Mouse (Mus musculus): ENCODE measurements at regions not wholly inside any gene's neighbourhood (a gene's known extent, or its start where the extent isn't known, plus 50 kb on each side); places are given as distances from the start of the nearest gene placed in this dataset.

GRCm38 (mm10) chr15:88373923-88374322 is 226.2 kb upstream of the Zdhhc25 start:
- no peak for DNase-seq (ENCODE audit: low spot score)

- DNase-seq (ENCODE audit: low spot score), result no peak
Measured at GRCm38 (mm10) chr15:88379342-88379741, 220.8 kb upstream of the Zdhhc25 start.

- peak; percentile 46 for DNase-seq (ENCODE audit: low spot score)
Measured at GRCm38 (mm10) chr15:88379951-88380623, 220.0 kb upstream of the Zdhhc25 start.

- no peak for DNase-seq (ENCODE audit: low spot score)
Measured at GRCm38 (mm10) chr15:88381419-88381818, 218.7 kb upstream of the Zdhhc25 start.

GRCm38 (mm10) chr15:88385943-88386342 is 214.2 kb upstream of the Zdhhc25 start:
- DNase-seq (ENCODE audit: low spot score), result no peak

- no peak for DNase-seq (ENCODE audit: low spot score)
Measured at GRCm38 (mm10) chr15:88386711-88387110, 213.4 kb upstream of the Zdhhc25 start.

- no peak for DNase-seq (ENCODE audit: low spot score)
Measured at GRCm38 (mm10) chr15:88391822-88392221, 208.3 kb upstream of the Zdhhc25 start.

- DNase-seq (ENCODE audit: low spot score), result peak; percentile 46
Measured at GRCm38 (mm10) chr15:88399064-88399463, 201.0 kb upstream of the Zdhhc25 start.

- no peak for DNase-seq (ENCODE audit: low spot score)
Measured at GRCm38 (mm10) chr15:88399989-88400388, 200.1 kb upstream of the Zdhhc25 start.

GRCm38 (mm10) chr15:88400787-88401186 is 199.3 kb upstream of the Zdhhc25 start:
- peak; percentile 43 for DNase-seq (ENCODE audit: low spot score)

- no peak for DNase-seq (ENCODE audit: low spot score)
Measured at GRCm38 (mm10) chr15:88408461-88409379, 191.4 kb upstream of the Zdhhc25 start.

- DNase-seq (ENCODE audit: low spot score), result no peak
Measured at GRCm38 (mm10) chr15:88414206-88414605, 185.9 kb upstream of the Zdhhc25 start.

GRCm38 (mm10) chr15:88418881-88419280 is 181.2 kb upstream of the Zdhhc25 start:
- DNase-seq (ENCODE audit: low spot score), result no peak

GRCm38 (mm10) chr15:88428441-88428840 is 171.7 kb upstream of the Zdhhc25 start:
- DNase-seq (ENCODE audit: low spot score), result peak; percentile 69

- DNase-seq (ENCODE audit: low spot score), result no peak
Measured at GRCm38 (mm10) chr15:88430941-88431340, 169.2 kb upstream of the Zdhhc25 start.

GRCm38 (mm10) chr15:88448272-88448671 is 151.8 kb upstream of the Zdhhc25 start:
- DNase-seq (ENCODE audit: low spot score), result no peak

GRCm38 (mm10) chr15:88451241-88451640 is 148.9 kb upstream of the Zdhhc25 start:
- no peak for DNase-seq (ENCODE audit: low spot score)

GRCm38 (mm10) chr15:88468107-88468506 is 132.0 kb upstream of the Zdhhc25 start:
- peak; percentile 70 for DNase-seq (ENCODE audit: low spot score)

- DNase-seq (ENCODE audit: low spot score), result peak; percentile 75
Measured at GRCm38 (mm10) chr15:88468810-88469209, 131.3 kb upstream of the Zdhhc25 start.

GRCm38 (mm10) chr15:88469508-88470455 is 130.3 kb upstream of the Zdhhc25 start:
- no peak for DNase-seq (ENCODE audit: low spot score)

GRCm38 (mm10) chr15:88472351-88473100 is 127.6 kb upstream of the Zdhhc25 start:
- no peak for DNase-seq (ENCODE audit: low spot score)

All from embryo, embryonic 10 days (tissue).